In genomic region chr13:24939472-24939871, GRCm38 (mm10) we compare ENCODE assay signal across 10 mouse cellular contexts.
"Had no signal": no experiment of that assay in that cellular context is flagged by ENCODE, and none has a peak within 500 bp of the region (broad histone marks: within the 10 kb centered on the region; RNA-seq: fewer than 3 reads in every experiment).

No protein-coding gene starts in this region.

- H3K4me2 ChIP-seq: lung, embryonic 15.5 days; midbrain, embryonic 11.5 days; midbrain, embryonic 13.5 days; midbrain, embryonic 15.5 days; neural tube, embryonic 12.5 days; stomach, embryonic 15.5 days had no signal

- H3K9me3 ChIP-seq: lung, embryonic 15.5 days; midbrain, embryonic 13.5 days; midbrain, embryonic 15.5 days; neural tube, embryonic 12.5 days; stomach, embryonic 15.5 days had no signal

- H3K36me3 ChIP-seq: lung, embryonic 15.5 days; midbrain, embryonic 13.5 days; midbrain, embryonic 15.5 days; neural tube, embryonic 12.5 days; stomach, embryonic 15.5 days had no signal

- H3K9ac ChIP-seq: liver, postnatal 0 days; lung, embryonic 15.5 days; midbrain, embryonic 13.5 days; midbrain, embryonic 15.5 days; neural tube, embryonic 12.5 days; stomach, embryonic 15.5 days had no signal

- H3K27ac ChIP-seq: lung, embryonic 15.5 days; macrophage; midbrain, embryonic 13.5 days; midbrain, embryonic 15.5 days; neural tube, embryonic 12.5 days; stomach, embryonic 15.5 days; stomach, postnatal 0 days had no signal

- H3K4me3 ChIP-seq: lung, embryonic 15.5 days; megakaryocyte, embryonic 14.5 days; midbrain, embryonic 13.5 days; midbrain, embryonic 15.5 days; neural tube, embryonic 12.5 days; stomach, embryonic 15.5 days had no signal

- ATAC-seq: liver, postnatal 0 days; midbrain, embryonic 13.5 days; midbrain, embryonic 15.5 days had no signal

- H3K27me3 ChIP-seq: lung, embryonic 15.5 days; midbrain, embryonic 13.5 days; midbrain, embryonic 15.5 days; neural tube, embryonic 12.5 days; stomach, embryonic 15.5 days had no signal
